In genomic region chr4:118621781-118622180, GRCm38 (mm10) we compare ENCODE assay signal across 9 mouse cellular contexts. TPM values are rescaled to one million over a fixed set of nuclear protein-coding genes. Genes with fewer than 3 reads are reported as not detected.
A peak's percentile ranks its signal among the peaks of the same experiment; 100 is the strongest.
DNase-seq lines count a peak whose midpoint lies in the region; ATAC-seq and TF ChIP-seq lines count a peak whose summit lies in the region.
"Had no signal": no experiment of that assay in that cellular context is flagged by ENCODE, and none has a peak within 500 bp of the region (broad histone marks: within the 10 kb centered on the region; RNA-seq: fewer than 3 reads in every experiment).

No protein-coding gene starts in this region.

- DNase-seq in heart, adult 8-10 months (ENCODE audit: low spot score), result no peak
- peak; percentile 48 for DNase-seq in G1E (ENCODE audit: low spot score)
- DNase-seq in layer of hippocampus, postnatal 10 days (ENCODE audit: low spot score in 2 of 2), result no peak
- DNase-seq in frontal cortex, postnatal 25 days (ENCODE audit: low spot score in 2 of 2), result no peak
- DNase-seq in cerebellum, adult 11-12 months, result no peak

- peak overlapping the region; percentile 86 for H3K9ac ChIP-seq in heart, embryonic 11.5 days (ENCODE audit: low read depth, low read length)
- peak overlapping the region; percentile 79; the same call in 1 of the 2 replicates for H3K9ac ChIP-seq in hindbrain, embryonic 13.5 days

- TF ChIP-seq CTCF in G1E (IDR thresholded peaks at IDR 0.05; ENCODE audit: low read depth, low read length), result no peak

- WGBS in heart, embryonic 11.5 days (ENCODE audit: insufficient replicate concordance), result 81% methylated on average over 9 of the region's 9 CpGs
- 92% methylated on average over 9 of the region's 9 CpGs for WGBS in hindbrain, embryonic 13.5 days
- 82% methylated on average over 9 of the region's 9 CpGs for WGBS in macrophage (ENCODE audit: missing documents)

- no peak for ATAC-seq in heart, embryonic 11.5 days (replicated peaks; ENCODE audit: insufficient number of reproducible peaks, low FRiP score, low TSS enrichment)
- ATAC-seq in G1E (ENCODE audit: extremely low read depth, insufficient number of reproducible peaks, low FRiP score, poor library complexity, severe bottlenecking), result no peak
- no peak for ATAC-seq in hindbrain, embryonic 13.5 days (ENCODE audit: low FRiP score)

- H3K4me2 ChIP-seq in heart, embryonic 11.5 days, result peak overlapping the region; percentile 96
- H3K4me2 ChIP-seq in hindbrain, embryonic 13.5 days, result peak overlapping the region; percentile 78

- peaks cover 14% of the 10 kb centered on the region for H3K79me2 ChIP-seq in macrophage (ENCODE audit: inconsistent target)

- H3K27ac ChIP-seq in heart, embryonic 11.5 days (ENCODE audit: low read depth, low read length), result no peak overlapping the region
- no peak overlapping the region for H3K27ac ChIP-seq in hindbrain, embryonic 13.5 days
- no peak overlapping the region for H3K27ac ChIP-seq in macrophage

- H3K4me1 ChIP-seq in heart, embryonic 11.5 days (ENCODE audit: control insufficient read depth, insufficient read depth, low read length), result peaks cover 10% of the 10 kb centered on the region
- H3K4me1 ChIP-seq in G1E (ENCODE audit: insufficient read depth, low read depth, low read length), result peaks cover 30% of the 10 kb centered on the region
- H3K4me1 ChIP-seq in hindbrain, embryonic 13.5 days (replicated peaks), result peaks cover 11% of the 10 kb centered on the region

- no peaks in the 10 kb centered on the region; the same call in 1 of the 2 replicates for H3K9me3 ChIP-seq in heart, embryonic 11.5 days (replicated peaks; ENCODE audit: control insufficient read depth, low read length)
- 0 out of 2 replicates have a peak, but pooled peaks cover 2% of the 10 kb centered on the region for H3K9me3 ChIP-seq in G1E (replicated peaks)
- H3K9me3 ChIP-seq in hindbrain, embryonic 13.5 days, result peaks cover 7% of the 10 kb centered on the region; the same call in 1 of the 2 replicates

- no peaks in the 10 kb centered on the region for H3K27me3 ChIP-seq in heart, embryonic 11.5 days (ENCODE audit: control insufficient read depth, insufficient read depth, low read length)
- H3K27me3 ChIP-seq in G1E (ENCODE audit: insufficient read depth, low read length), result peaks cover 4% of the 10 kb centered on the region
- no peaks in the 10 kb centered on the region for H3K27me3 ChIP-seq in hindbrain, embryonic 13.5 days

- H3K4me3 ChIP-seq in heart, embryonic 11.5 days (ENCODE audit: low read depth, low read length), result peak overlapping the region; percentile 87
- peak overlapping the region; percentile 85 for H3K4me3 ChIP-seq in G1E (ENCODE audit: low read depth, low read length)
- H3K4me3 ChIP-seq in hindbrain, embryonic 13.5 days, result peak overlapping the region; percentile 64
- peak overlapping the region; percentile 84; the same call in 1 of the 2 replicates for H3K4me3 ChIP-seq in macrophage (ENCODE audit: inconsistent target)

- peaks cover 19% of the 10 kb centered on the region for H3K36me3 ChIP-seq in heart, embryonic 11.5 days (ENCODE audit: control insufficient read depth, insufficient read depth, low read length)
- H3K36me3 ChIP-seq in G1E (replicated peaks), result peaks cover 47% of the 10 kb centered on the region
- H3K36me3 ChIP-seq in hindbrain, embryonic 13.5 days, result peaks cover 41% of the 10 kb centered on the region
- H3K36me3 ChIP-seq in macrophage (ENCODE audit: inconsistent target), result peaks cover 39% of the 10 kb centered on the region

RNA-seq across cellular contexts. Expression of gene Ebna1bp2, which starts 1.2 kb away (rescaled TPM):
- polyA plus RNA-seq in heart, embryonic 11.5 days (2014; fragmentation: Nextera tagmentation; extraction: Ambion mirVana), result 106 and 111 TPM in 2 replicates
- total RNA-seq in heart, adult 8-10 months (2022), result 10 to 100 TPM; 26.6 to 42.0 (median 37.1) TPM
- total RNA-seq in G1E (2014; fragmentation: Nextera tagmentation) (116 and 153 TPM in 2 replicates), G1E (2017) (116 and 127 TPM in 2 replicates)
- polyA plus RNA-seq in G1E (2012) (25.0 and 41.7 TPM in 2 replicates), macrophage (2018) (26.7 to 58.3 TPM (median 41.6 TPM) in 3 replicates)
- 106 and 121 TPM in 2 replicates for polyA plus RNA-seq in hindbrain, embryonic 13.5 days (2015; fragmentation: Nextera tagmentation; extraction: Ambion mirVana)
- 10 to 100 TPM; 11.3 to 66.1 (median 40.4) TPM for total RNA-seq in macrophage (2018; cell fraction: chromatin; rRNA removed)
- 10 to 100 TPM; 20.6 to 31.7 (median 25.6) TPM for total RNA-seq in macrophage (2018; cell fraction: cytosol; rRNA removed)
- 10 to 100 TPM; 12.9 to 40.6 (median 21.9) TPM for total RNA-seq in macrophage (2018; cell fraction: nucleus; rRNA removed)
- total RNA-seq in layer of hippocampus, postnatal 10 days (2021), result 10 to 100 TPM; 61.3 to 62.9 TPM

RNA-seq across cellular contexts. Expression of gene Cfap57, which starts 1.2 kb away (rescaled TPM):
- 1.2 and 1.5 TPM in 2 replicates for polyA plus RNA-seq in heart, embryonic 11.5 days (2014; fragmentation: Nextera tagmentation; extraction: Ambion mirVana)
- total RNA-seq in heart, adult 8-10 months (2022), result under 1 TPM in 1 of 4 experiments, not detected in 3; 0.06 TPM
- not detected in 2 replicates for total RNA-seq in G1E (2014; fragmentation: Nextera tagmentation)
- total RNA-seq in G1E (2017), result 0.05 TPM in 1 of 2 replicates, not detected in the other
- polyA plus RNA-seq in G1E (2012), result not detected in 2 replicates
- polyA plus RNA-seq in hindbrain, embryonic 13.5 days (2015; fragmentation: Nextera tagmentation; extraction: Ambion mirVana), result 1.3 and 2.3 TPM in 2 replicates
- not detected for total RNA-seq in macrophage (2018; cell fraction: chromatin; rRNA removed)
- total RNA-seq in macrophage (2018; cell fraction: cytosol; rRNA removed), result not detected
- total RNA-seq in macrophage (2018; cell fraction: nucleus; rRNA removed), result not detected
- not detected in 3 replicates for polyA plus RNA-seq in macrophage (2018)
- 1 to 10 TPM in 1 of 2 experiments, under 1 TPM in 1; 0.80 to 1.0 TPM for total RNA-seq in layer of hippocampus, postnatal 10 days (2021)

RNA-seq across cellular contexts. Expression of gene Olfr62, which starts 37.0 kb away (rescaled TPM):
- polyA plus RNA-seq in heart, embryonic 11.5 days (2014; fragmentation: Nextera tagmentation; extraction: Ambion mirVana), result not detected in 2 replicates
- total RNA-seq in heart, adult 8-10 months (2022), result not detected
- total RNA-seq in G1E (2014; fragmentation: Nextera tagmentation) (not detected in 2 replicates), G1E (2017) (0.11 TPM in 1 of 2 replicates, not detected in the other)
- polyA plus RNA-seq in G1E (2012) (not detected in 2 replicates), macrophage (2018) (not detected in 3 replicates)
- polyA plus RNA-seq in hindbrain, embryonic 13.5 days (2015; fragmentation: Nextera tagmentation; extraction: Ambion mirVana), result not detected in 2 replicates
- total RNA-seq in macrophage (2018; cell fraction: chromatin; rRNA removed), result not detected
- not detected for total RNA-seq in macrophage (2018; cell fraction: cytosol; rRNA removed)
- total RNA-seq in macrophage (2018; cell fraction: nucleus; rRNA removed), result not detected
- not detected for total RNA-seq in layer of hippocampus, postnatal 10 days (2021)
- total RNA-seq: layer of hippocampus, adult 18-20 months had no signal
